Mouse (Mus musculus): Measurements from ENCODE around the gene E130309D02Rik. TPM values are rescaled to one million over a fixed set of nuclear protein-coding genes. Genes with fewer than 3 reads are reported as not detected.

E130309D02Rik gene
- total RNA-seq, 1 experiment from 2014 or later, result 20.7 TPM

GRCm38 (mm10) chr5:143284762-143285161, 30.4 kb downstream of the E130309D02Rik start:
- no peak for ATAC-seq (replicated peaks in 1 of 2; ENCODE audit: insufficient read depth in 1 of 2, low FRiP score in 2 of 2, low TSS enrichment in 1 of 2, low read depth in 1 of 2, poor library complexity in 2 of 2, severe bottlenecking in 2 of 2)

- no peak for ATAC-seq (replicated peaks in 1 of 2; ENCODE audit: insufficient read depth in 1 of 2, low FRiP score in 2 of 2, low TSS enrichment in 1 of 2, low read depth in 1 of 2, poor library complexity in 2 of 2, severe bottlenecking in 2 of 2)
These were observed 35.9 kb downstream of the E130309D02Rik start for GRCm38 (mm10) chr5:143279247-143279646.

- no peak for ATAC-seq (replicated peaks in 1 of 2; ENCODE audit: insufficient read depth in 1 of 2, low FRiP score in 2 of 2, low TSS enrichment in 1 of 2, low read depth in 1 of 2, poor library complexity in 2 of 2, severe bottlenecking in 2 of 2)
These were observed 39.4 kb downstream of the E130309D02Rik start for GRCm38 (mm10) chr5:143275761-143276160.

GRCm38 (mm10) chr5:143272540-143273330, 42.4 kb downstream of the E130309D02Rik start:
- peak; percentile 62 to 77 for ATAC-seq (replicated peaks in 1 of 2; ENCODE audit: insufficient read depth in 1 of 2, low FRiP score in 2 of 2, low TSS enrichment in 1 of 2, low read depth in 1 of 2, poor library complexity in 2 of 2, severe bottlenecking in 2 of 2)

- ATAC-seq (replicated peaks in 1 of 2; ENCODE audit: insufficient read depth in 1 of 2, low FRiP score in 2 of 2, low TSS enrichment in 1 of 2, low read depth in 1 of 2, poor library complexity in 2 of 2, severe bottlenecking in 2 of 2), result peak; percentile 1 to 23; a peak in 1 of 4 replicates
These were observed 43.1 kb downstream of the E130309D02Rik start for GRCm38 (mm10) chr5:143272108-143272507.

- no peak for ATAC-seq (replicated peaks in 1 of 2; ENCODE audit: insufficient read depth in 1 of 2, low FRiP score in 2 of 2, low TSS enrichment in 1 of 2, low read depth in 1 of 2, poor library complexity in 2 of 2, severe bottlenecking in 2 of 2)
These were observed 43.5 kb downstream of the E130309D02Rik start for GRCm38 (mm10) chr5:143271642-143272041.

- no peak for ATAC-seq (replicated peaks in 1 of 2; ENCODE audit: insufficient read depth in 1 of 2, low FRiP score in 2 of 2, low TSS enrichment in 1 of 2, low read depth in 1 of 2, poor library complexity in 2 of 2, severe bottlenecking in 2 of 2)
These were observed 45.0 kb downstream of the E130309D02Rik start for GRCm38 (mm10) chr5:143270151-143270519.

GRCm38 (mm10) chr5:143269363-143270150, 45.6 kb downstream of the E130309D02Rik start, which contains the start of gene Zfp316:
TSS of gene Zfp316 (minus strand) at chr5:143270022.
- peak; percentile 36 to 39; a peak in 3 of 4 replicates for ATAC-seq (replicated peaks in 1 of 2; ENCODE audit: insufficient read depth in 1 of 2, low FRiP score in 2 of 2, low TSS enrichment in 1 of 2, low read depth in 1 of 2, poor library complexity in 2 of 2, severe bottlenecking in 2 of 2)

- ATAC-seq (replicated peaks in 1 of 2; ENCODE audit: insufficient read depth in 1 of 2, low FRiP score in 2 of 2, low TSS enrichment in 1 of 2, low read depth in 1 of 2, poor library complexity in 2 of 2, severe bottlenecking in 2 of 2), result no peak
These were observed 46.2 kb downstream of the E130309D02Rik start for GRCm38 (mm10) chr5:143268985-143269362.

- ATAC-seq (replicated peaks in 1 of 2; ENCODE audit: insufficient read depth in 1 of 2, low FRiP score in 2 of 2, low TSS enrichment in 1 of 2, low read depth in 1 of 2, poor library complexity in 2 of 2, severe bottlenecking in 2 of 2), result no peak
These were observed 48.4 kb downstream of the E130309D02Rik start for GRCm38 (mm10) chr5:143266794-143267193.

GRCm38 (mm10) chr5:143265409-143265808, 49.8 kb downstream of the E130309D02Rik start:
- ATAC-seq (replicated peaks in 1 of 2; ENCODE audit: insufficient read depth in 1 of 2, low FRiP score in 2 of 2, low TSS enrichment in 1 of 2, low read depth in 1 of 2, poor library complexity in 2 of 2, severe bottlenecking in 2 of 2), result no peak

- ATAC-seq (replicated peaks in 1 of 2; ENCODE audit: insufficient read depth in 1 of 2, low FRiP score in 2 of 2, low TSS enrichment in 1 of 2, low read depth in 1 of 2, poor library complexity in 2 of 2, severe bottlenecking in 2 of 2), result no peak
These were observed 50.5 kb downstream of the E130309D02Rik start for GRCm38 (mm10) chr5:143264689-143265088.

GRCm38 (mm10) chr5:143261636-143262035, 53.5 kb downstream of the E130309D02Rik start:
- no peak for ATAC-seq (replicated peaks in 1 of 2; ENCODE audit: insufficient read depth in 1 of 2, low FRiP score in 2 of 2, low TSS enrichment in 1 of 2, low read depth in 1 of 2, poor library complexity in 2 of 2, severe bottlenecking in 2 of 2)

- ATAC-seq (replicated peaks in 1 of 2; ENCODE audit: insufficient read depth in 1 of 2, low FRiP score in 2 of 2, low TSS enrichment in 1 of 2, low read depth in 1 of 2, poor library complexity in 2 of 2, severe bottlenecking in 2 of 2), result no peak
These were observed 59.4 kb downstream of the E130309D02Rik start for GRCm38 (mm10) chr5:143255802-143256201.

GRCm38 (mm10) chr5:143255131-143255519, 60.0 kb downstream of the E130309D02Rik start:
- no peak for ATAC-seq (replicated peaks in 1 of 2; ENCODE audit: insufficient read depth in 1 of 2, low FRiP score in 2 of 2, low TSS enrichment in 1 of 2, low read depth in 1 of 2, poor library complexity in 2 of 2, severe bottlenecking in 2 of 2)

- no peak; a peak in 1 of 4 replicates for ATAC-seq (replicated peaks in 1 of 2; ENCODE audit: insufficient read depth in 1 of 2, low FRiP score in 2 of 2, low TSS enrichment in 1 of 2, low read depth in 1 of 2, poor library complexity in 2 of 2, severe bottlenecking in 2 of 2)
These were observed 60.6 kb downstream of the E130309D02Rik start for GRCm38 (mm10) chr5:143254487-143255130.

- ATAC-seq (replicated peaks in 1 of 2; ENCODE audit: insufficient read depth in 1 of 2, low FRiP score in 2 of 2, low TSS enrichment in 1 of 2, low read depth in 1 of 2, poor library complexity in 2 of 2, severe bottlenecking in 2 of 2), result no peak
These were observed 61.2 kb downstream of the E130309D02Rik start for GRCm38 (mm10) chr5:143253881-143254486.
